Mouse (Mus musculus) embryo, embryonic 10 days (tissue): ENCODE results near the gene Tubgcp4.
"Not testable (repeated sequence)": the region's sequence is repeated elsewhere in the genome, so short reads cannot be mapped to it uniquely, and the experiment has no call there.

Experiments used
- DNase-seq: peaks from one replicate; pipeline ENCODE4 v3.0.0-alpha.2; 2015; ENCODE audit warnings: low spot score

Tubgcp4 gene

GRCm38 (mm10) chr2:121170481-121170971, at the start of gene Tubgcp4:
Gene Tubgcp4 (plus strand): TSS chr2:121170654.
- DNase-seq, result peak; percentile 65

- not testable (repeated sequence) for DNase-seq
Observed at GRCm38 (mm10) chr2:121126302-121126701, 44.2 kb upstream of the Tubgcp4 start.

- DNase-seq, result no peak
Observed at GRCm38 (mm10) chr2:121127536-121127935, 42.9 kb upstream of the Tubgcp4 start.

GRCm38 (mm10) chr2:121128865-121129620, 41.4 kb upstream of the Tubgcp4 start:
- no peak for DNase-seq

GRCm38 (mm10) chr2:121132822-121133221, 37.6 kb upstream of the Tubgcp4 start:
- DNase-seq, result no peak

- no peak for DNase-seq
Observed at GRCm38 (mm10) chr2:121137371-121137770, 33.1 kb upstream of the Tubgcp4 start.

DNA sequence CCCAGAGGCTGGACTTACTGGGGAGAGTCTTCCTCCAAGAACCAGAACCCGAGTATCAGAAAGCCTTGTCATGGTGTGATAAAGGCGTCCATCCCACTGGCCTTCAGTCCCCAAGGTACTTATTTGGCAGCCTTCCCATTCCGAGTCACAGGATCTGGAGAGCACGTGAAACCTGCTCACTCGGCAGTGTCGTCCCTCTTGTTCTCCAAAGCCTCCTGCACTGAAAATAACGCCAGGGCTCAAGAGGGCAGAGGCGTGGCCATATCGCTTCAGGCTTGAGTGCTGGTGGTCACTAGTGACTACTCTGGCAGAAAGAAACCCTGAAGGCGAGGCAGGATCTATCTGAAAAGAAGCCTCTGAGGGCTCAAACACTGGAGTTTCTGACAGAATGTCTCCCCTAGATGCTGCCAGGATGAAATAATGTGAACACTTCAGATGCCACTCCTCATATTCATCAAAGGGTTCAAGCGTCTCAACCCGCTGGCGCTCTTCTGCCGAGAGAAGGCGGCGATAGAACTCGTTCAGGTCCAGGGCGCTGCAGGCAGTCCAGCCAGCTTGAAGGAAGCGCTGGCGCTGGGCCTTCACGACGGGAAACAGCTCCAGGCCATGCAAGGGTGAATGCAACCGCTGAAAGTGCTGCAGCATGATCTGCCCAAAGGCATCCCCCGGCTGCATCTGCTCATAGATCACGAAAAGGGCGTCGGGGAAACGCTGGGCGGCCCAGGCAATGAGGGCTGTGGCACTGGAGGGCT, 31.0 kb upstream of the Tubgcp4 start:
- no peak for DNase-seq

DNA sequence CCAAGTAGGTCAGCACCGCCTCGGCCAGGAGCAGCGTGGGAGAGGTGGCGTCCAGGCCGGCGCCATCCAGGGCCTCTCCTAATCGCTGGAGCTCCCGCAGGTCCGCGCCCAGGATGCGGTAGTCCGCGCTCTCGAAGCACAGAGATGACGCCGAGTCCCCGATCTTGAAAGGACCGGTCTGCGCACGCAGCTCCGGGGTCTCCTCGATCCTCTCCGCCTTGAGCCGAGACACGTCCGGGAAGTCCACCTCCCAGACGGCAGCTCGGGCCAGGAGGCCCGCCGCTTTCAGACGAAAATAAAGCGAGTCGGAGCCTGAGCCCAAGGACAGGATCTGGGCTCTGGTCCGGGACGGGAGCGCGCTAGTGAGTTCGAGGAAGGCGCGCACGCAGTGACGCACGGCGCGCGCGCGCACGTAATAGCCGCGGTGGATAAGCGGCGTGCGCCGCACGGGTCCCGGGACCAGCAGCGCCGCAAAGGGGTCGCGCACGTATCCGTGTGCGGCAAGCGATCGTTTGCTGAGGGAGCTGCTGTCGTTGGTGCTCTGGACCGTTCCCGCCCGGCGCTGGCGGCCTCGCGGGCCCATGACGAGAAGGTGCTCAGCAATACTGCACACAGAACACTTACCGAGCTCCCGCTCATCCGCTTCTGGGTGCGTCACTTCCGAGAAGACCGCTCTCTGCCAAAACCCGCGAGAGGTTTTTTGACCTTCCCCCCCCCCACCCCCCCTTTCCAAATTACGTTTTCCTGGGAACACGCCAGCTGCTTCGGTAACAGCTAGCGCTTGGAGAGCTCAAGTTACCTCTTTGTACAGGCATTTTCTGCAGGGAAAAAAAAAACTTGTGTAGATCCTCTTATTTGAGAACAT, 30.2 kb upstream of the Tubgcp4 start, which contains the start of the genes Adal and Lcmt2:
Gene Adal (plus strand): TSS at position 411 of the 865 bp plus-strand sequence.
Gene Lcmt2 (minus strand): TSS at position 636 of the 865 bp plus-strand sequence.
- DNase-seq, result peak; percentile 93

GRCm38 (mm10) chr2:121141216-121142035, 29.0 kb upstream of the Tubgcp4 start:
- DNase-seq, result no peak

GRCm38 (mm10) chr2:121142415-121142814, 28.0 kb upstream of the Tubgcp4 start:
- no peak for DNase-seq

DNA sequence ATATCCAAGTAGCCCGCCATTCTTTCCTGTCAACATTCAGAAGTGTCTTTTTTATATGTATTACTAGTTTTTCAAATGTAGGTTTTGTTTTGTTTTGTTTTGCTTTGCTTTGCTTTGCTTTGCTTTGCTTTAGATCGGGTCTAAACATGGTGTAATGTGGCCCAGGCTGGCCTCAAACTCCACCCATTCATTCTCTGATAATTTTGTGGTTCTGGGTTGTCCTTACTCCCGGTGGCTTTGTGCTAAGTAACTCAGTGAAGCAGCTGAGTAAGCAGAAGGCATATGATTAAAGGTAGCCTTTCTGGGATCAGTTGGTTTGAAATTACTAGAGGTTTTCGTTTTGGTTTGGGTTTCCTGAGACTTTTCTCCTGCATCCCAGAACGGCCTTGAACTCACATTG, 20.8 kb upstream of the Tubgcp4 start:
- no peak for DNase-seq

DNA sequence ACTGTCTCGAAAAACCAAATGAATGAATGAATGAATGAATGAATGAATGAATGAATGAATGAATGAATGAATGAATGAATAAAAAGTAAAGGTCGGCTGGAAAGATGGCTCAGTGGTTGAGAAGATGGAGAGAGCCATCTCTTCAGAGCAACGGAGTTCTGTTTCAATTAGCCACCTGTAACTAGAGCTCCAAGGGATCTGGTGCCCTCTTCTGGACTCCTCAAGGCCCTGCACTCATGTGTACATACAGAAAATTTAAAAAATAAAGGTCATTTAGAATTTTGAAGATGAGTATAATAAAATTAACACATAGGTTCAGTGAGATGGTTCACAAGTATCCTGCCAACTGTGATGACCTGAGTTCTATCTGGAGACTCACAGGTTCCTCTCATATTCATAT, 17.4 kb upstream of the Tubgcp4 start:
- DNase-seq, result peak; percentile 13

DNA sequence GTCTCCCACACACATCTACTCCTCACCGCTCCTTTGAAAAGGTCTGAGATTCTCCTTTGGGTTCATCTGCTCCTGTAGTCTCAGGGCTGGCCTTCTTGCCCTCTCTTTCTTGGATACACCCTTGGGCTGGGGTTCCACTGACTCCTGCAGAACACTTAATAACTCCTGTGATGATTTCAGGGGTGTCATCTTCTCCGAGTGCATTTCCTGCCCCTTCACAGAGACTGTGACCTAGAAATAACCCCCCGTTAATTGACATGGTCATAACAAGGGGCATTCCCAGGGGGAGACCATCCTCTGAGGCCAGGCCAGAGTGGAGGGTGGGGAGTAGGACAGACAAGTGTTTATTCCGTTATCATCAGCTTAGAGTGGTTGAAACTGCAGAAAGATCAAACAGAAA, 1.3 kb upstream of the Tubgcp4 start:
- no peak for DNase-seq

DNA sequence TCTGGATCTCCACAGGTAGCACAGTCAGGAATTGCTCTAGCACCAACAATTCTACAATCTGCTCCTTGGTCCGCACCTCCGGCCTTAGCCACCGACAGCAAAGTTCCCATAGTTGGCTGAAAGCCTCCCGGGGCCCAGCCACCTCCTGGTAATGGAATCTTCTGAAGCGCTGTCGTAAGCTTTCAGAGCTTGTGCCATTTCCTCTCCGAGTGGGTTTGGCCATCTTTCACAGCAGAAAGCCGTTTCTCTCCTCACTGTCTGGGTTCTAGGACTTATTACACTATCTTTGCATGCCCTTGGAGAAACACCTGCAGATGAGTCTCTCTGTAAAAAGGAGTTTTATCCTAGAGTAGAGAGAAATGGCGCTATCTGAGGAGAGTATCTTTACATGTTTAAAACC, 552 bp upstream of the Tubgcp4 start:
- peak; percentile 7 for DNase-seq

- DNase-seq, result peak; percentile 95
Observed at GRCm38 (mm10) chr2:121170980-121171742, 707 bp downstream of the Tubgcp4 start, which contains the start of gene Zscan29. Gene Zscan29 (minus strand): TSS chr2:121171125.

GRCm38 (mm10) chr2:121178828-121179479, 8.5 kb downstream of the Tubgcp4 start:
- DNase-seq, result no peak

DNA sequence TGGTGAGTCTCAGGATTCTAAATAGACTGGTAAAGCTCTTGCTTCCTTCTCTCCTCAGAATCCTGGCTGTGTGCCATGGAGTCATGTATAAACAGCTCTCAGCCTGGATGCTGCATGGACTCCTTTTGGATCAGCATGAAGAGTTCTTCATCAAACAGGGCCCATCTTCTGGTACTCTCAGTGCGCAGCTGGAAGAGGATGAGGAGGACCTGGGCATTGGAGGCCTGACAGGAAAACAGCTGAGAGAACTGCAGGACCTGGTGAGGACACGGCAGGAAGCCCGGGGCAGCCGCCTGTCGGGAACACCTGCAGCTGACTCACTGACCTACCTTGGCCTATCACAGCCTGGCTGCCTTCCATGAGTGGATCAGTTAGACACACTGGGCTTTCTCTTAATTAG, 13.0 kb downstream of the Tubgcp4 start:
- no peak for DNase-seq

GRCm38 (mm10) chr2:121184142-121184541, 13.7 kb downstream of the Tubgcp4 start:
- DNase-seq, result no peak

- DNase-seq, result peak; percentile 13
Observed at GRCm38 (mm10) chr2:121188530-121188929, 18.1 kb downstream of the Tubgcp4 start.

DNA sequence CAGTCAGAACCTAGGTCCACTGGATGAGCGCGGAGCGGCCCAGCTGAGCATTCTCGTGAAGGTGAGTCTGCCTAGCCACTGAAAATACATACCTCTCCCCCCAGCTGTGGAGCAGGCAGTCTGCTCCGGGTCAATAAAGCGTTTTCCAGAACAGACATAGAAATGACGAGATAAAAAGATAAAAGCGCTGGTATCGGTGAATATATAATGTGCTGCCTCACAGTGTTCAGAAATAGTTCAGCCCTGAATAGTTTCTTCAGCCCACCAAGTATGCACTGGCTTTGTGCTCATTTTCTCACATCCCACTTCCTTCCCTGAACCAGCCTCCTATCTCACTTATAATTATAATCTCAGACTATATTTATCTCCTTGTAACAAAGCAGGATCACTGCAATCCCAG, 25.0 kb downstream of the Tubgcp4 start:
- no peak for DNase-seq
